Mouse (Mus musculus) spleen, postnatal 10 days (tissue): ENCODE results near the gene Gm20388.

Source experiments
- DNase-seq, 2 experiments: peaks; one replicate each; pipeline ENCODE4 v3.0.0; 2021 to 2022; ENCODE audit warnings: low spot score in 2 of 2

Gm20388 gene

DNA sequence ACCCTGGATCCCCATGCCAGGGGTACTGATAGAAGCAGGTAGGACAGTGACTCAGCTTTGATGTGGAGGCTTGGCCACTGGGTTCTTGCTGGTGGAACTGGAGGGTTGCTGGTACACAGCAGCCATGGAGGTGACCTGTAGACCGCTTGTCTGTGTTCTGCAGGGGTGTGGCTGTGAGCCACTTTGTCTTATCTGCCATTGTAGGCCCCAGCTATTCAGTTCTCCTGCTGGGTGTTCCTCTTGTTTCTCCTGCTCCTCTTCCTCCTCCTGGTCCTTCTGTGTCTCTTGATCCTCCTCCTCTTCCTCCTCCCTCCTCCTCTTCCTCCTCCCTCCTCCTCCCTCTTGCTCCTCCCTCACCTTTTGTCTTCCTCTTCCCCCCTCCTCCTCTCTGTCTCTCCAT lies 614.5 kb downstream of the Gm20388 start:
- no peak for DNase-seq

DNA sequence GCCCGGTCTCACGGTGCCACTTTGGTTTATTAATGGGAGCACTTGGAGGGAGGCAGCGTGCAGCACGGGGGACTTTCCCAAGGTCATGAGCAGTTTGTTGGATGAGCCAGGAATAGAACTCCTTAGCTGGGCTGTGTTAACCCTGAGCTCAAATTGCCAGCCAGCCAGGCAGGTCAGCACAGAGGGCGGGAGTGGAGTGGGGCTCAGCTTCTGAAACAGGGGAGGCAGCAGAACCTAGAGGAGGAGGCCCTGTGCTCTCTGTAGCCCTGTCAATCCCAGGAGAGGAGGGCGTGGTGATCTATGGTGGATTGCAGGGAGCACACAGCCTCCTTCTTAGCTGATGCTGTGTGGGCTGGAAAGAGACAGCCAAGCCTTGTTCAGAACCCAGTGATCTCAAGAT lies 615.2 kb downstream of the Gm20388 start:
- DNase-seq, result no peak

DNA sequence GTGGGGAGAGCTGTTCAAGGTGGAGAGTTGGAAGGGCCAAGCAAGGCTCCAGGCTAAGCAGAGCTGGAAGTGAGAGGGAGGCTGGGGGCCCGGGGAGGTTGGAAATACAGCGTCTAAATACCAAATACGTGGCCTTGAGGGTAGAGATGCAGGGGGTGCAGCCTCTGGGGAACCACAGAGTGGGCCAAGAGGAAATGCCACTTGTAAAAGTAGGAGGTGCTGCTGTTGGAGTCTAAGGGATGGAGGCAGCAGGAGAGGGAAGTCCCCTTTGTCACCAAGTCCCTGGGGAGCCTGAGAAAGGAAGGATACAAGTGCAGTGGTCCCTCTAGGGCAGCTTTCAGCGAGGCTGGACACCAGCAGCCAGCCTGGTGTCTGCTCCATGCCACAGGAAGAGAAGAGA lies 615.9 kb downstream of the Gm20388 start:
- no peak for DNase-seq

DNA sequence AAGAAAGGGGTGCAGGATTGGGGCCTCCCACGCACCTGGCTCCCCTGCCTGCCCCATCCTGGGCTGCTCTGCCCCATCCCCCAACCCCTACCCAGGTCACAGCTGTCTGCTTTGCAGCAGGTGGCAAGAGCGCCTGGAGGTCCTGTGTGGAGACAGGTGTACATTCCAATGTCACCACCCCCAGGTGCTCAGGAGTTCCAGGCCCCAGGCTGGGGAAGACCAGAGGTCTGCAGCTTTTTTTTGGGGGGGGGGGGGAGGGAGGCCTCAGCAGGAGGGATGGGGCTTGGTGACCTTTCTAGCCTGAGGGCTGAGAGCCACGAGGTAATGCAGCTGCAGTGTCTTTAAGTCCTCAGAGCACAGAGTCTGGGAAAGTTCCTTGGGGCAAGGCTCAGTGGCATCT lies 617.7 kb downstream of the Gm20388 start:
- DNase-seq, result no peak

DNA sequence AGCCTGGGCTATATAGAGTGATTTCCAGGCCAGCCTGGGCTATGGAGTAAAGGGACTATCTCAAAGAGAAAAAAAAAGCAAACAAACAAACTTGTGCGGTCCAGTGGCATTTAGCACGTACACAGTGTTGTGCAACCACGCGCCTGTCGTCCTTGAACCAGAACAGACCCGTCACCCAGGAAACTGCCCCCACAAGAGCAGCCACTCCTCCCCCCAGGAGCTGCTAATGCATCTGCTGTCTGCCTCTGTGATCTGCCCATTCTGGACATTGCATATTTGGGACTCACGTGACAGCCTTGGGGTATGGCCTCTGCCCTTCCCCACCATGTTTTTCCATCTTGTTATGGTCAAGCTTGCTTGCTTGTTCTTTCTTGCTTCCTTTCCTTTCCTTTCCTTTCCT lies 618.6 kb downstream of the Gm20388 start:
- no peak for DNase-seq

GRCm38 (mm10) chr8:120530954-120531656 lies 620.5 kb downstream of the Gm20388 start:
- DNase-seq, result no peak

DNA sequence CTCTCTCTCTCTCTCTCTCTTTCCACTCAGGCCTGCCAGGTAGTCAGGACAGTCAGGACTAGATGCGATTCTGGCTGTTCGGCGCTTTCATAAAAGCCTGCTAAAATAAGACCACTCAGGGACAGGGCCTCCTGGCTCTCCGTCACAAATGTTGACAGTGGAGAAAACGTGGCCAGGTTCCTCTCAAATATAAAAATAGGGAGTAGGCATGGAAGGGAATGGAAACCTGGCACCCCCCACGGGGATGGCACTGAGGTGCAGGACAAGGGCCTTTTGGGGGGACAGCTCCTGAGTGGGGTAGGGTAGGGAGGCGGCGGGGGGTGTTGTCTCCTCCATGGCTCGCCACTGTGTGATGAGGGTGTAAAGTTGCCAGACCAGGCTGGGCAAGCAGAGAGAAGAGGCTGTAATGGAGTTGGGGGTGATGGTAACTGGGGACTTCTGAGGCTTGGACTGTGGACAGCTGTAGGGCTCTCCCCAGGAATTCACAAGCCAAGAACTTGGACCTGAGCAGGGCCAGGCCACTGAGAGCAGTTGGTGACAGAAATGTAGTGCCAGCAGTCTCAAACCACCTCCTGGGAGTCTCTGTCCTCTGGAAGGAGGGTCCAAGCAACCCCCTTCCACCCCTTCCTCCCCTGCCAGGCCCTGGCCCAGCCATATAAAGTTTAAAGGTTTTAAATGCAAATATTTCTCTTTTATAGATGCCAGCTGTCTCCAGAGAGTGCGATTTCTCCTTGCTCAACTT lies 621.3 kb downstream of the Gm20388 start:
- DNase-seq, result no peak

- peak; percentile 42 to 48 for DNase-seq
These were observed 622.0 kb downstream of the Gm20388 start for GRCm38 (mm10) chr8:120532517-120533215.

DNA sequence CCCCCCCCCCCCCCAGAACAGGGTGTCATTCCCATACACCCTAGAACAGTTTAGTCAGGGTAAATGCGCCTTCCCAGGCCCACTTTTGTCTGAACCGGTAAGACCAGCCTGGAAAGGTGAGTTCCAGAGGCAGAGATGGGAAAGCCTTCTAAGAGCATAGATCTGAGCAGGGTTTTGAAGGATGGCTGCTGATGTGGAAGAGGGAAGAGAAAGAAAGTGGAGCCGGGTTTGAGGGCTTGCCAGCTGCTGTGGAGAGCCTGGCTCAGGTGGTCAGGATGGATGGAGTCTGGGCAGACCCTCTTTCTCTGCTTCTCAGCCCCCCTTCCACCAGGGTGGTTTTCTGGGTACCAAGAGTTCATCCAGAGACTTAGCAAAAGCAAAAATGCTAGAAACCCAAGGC lies 622.7 kb downstream of the Gm20388 start:
- DNase-seq, result no peak

DNA sequence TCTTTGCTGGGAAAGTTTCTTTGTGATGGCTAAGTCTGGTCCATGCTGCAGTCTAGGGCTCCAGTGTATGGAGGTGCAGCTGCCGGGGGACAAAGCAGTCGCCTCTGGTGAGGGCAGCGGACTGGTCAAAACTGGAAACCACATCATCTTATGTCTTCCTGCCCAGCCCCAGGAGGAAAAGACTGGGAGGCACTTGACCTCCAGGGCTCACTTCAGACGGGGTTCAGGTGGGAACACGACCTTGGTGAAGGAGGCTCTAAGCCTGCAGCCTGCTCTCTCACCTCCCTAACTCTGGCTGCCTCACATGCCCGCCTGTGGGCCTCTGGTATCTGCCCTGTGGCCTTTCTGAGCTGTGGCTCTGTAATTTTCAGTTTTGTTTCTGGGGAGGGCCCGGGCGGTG lies 623.4 kb downstream of the Gm20388 start:
- DNase-seq, result no peak

DNA sequence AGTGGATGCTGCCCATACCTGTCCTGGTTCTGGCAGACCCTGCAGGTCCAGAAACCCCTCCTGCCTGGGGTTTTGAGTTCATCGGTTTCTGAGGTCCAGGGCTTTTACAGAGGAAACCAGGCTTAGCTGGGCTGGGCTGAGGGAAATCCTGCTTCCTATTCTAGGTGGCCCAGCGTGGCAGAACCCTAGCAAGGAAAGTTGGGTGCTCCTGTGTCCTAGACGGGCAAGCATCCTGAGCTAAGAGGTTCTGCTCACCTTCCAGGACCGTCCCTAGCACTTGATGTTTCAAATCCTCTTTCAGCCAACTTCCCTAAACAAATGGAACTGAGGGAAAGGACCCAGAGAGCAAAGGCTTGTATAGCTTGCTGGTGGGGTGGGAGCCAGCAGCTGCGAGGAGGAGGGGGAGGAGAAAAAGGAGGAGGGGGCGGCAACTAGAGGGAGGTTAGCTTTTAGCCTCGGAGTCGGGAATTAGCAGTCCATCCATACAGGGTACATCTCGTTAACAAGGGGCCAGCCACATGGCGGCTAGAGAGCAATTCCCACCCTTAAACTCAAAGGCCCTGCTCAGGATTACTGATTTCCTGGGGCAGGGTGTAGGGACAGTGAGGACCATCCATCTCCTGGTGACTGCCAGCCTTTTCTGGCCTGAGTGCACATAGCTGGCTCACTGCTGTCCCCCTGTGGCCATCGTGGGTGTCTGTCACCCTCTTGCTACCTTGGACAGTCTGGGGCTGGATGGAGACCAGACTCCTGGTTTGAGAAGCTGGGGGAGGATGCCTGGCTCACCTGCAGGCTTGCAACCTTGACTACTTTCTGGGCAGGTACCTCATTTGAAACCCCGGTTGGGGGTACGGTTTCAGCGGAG lies 624.1 kb downstream of the Gm20388 start:
- peak; percentile 79 to 86 for DNase-seq

- peak in 1 of 2 experiments; percentile 69 for DNase-seq
These were observed 625.0 kb downstream of the Gm20388 start for GRCm38 (mm10) chr8:120535452-120536305.

DNA sequence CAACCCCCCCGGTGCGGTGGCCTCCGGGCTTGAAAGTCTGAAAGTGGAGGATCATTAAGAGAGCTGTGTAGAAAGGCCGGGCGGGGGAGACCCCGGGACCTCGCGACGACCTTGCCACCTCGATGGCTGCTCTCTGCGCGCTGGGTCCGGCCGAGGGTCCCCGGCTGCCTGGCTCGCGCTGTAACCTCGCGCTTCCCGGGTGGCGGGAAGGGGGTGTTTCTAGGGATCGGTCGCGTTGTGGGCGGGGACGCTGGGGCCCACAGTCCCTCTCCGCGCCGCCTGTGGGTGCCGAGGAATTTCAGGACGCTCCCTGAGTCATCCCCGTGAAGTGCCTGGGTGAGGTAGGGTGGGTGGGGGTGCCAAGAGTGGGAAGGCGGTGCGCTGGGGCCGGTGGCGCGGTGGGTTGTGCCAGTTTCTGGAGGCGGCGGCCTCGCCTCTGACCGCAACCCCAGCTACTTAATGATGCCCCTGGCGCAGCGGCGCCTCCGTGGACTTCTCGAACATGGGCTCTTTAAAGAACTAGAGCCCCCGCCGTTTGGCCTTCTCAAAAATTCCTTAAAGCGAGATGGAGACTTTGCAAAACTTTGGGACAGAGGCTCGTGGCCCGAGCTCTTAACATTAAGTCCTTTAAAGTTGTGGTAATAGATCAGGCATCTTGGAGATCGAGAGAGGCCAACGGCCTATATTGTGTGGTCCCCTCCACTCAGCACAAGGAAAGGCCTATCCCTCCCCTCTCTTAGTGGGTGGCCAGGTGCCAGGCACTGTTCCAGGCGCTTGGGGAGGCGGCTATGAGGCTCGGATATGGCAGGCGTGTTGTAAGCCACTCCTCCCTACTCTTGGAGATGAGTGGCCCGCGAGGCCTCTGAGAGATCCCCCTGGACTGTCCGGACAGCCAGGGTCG lies 625.9 kb downstream of the Gm20388 start:
- peak; percentile 61 to 67 for DNase-seq

DNA sequence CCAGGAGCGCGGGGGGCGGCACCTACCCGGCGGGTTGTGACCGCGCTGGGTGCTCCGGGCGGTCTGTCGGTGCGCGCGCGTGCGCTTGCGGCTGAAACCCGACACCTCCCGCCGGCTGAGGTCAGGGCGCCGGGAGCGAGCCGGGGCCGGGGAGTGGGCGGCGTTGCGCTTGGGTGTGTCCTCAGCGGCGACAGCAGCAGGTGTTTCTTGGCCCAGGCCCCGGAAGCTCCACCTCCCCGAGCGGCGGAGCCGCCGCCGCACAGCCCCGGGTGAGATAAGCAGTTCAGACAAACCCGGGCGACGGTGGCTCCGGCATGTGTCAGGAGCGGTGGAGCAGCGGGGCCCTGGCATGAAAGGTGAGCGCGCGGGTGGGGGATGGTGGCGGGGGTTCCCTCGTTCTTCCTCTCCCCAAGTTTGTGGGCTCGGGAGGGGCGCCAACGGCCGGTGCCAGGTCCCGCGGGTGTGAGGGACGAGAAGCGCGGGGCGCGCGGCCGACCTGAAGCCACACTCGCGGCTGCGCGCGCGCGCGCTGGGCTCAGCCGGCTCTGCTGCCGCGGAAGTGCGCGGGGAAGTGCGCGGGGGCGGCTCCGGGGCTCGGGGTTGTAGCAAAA lies 626.7 kb downstream of the Gm20388 start:
- DNase-seq, result peak; percentile 84 to 89

DNA sequence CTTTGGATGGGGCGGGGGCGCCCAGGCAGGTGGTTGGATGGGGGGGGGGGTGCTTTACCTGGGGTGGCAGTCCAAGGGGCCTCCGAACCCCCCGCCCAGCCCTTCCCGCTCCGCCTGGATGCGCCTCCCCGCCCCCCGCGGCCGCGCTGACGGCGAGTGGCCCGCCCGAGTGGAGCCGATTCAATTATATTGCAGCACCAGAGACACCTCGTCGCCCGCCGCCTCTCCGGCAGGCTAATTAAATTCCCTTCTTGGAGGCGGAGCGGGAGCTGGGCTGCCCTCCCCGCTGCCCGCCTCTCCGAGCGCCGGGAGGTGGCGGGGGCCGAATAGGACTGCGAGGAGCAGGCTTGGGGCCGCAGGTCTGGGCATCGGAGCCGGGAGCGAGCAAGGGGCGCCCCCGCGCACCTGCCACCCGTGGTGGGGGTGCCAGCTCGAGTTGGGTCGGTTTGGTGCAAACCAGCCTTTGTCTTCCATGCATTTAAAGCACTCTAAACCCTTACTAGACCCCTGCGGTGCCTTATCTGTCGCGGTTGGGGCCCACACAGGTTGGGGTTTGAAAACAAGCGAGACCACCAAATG lies 627.3 kb downstream of the Gm20388 start:
- peak; percentile 62 to 69 for DNase-seq

DNA sequence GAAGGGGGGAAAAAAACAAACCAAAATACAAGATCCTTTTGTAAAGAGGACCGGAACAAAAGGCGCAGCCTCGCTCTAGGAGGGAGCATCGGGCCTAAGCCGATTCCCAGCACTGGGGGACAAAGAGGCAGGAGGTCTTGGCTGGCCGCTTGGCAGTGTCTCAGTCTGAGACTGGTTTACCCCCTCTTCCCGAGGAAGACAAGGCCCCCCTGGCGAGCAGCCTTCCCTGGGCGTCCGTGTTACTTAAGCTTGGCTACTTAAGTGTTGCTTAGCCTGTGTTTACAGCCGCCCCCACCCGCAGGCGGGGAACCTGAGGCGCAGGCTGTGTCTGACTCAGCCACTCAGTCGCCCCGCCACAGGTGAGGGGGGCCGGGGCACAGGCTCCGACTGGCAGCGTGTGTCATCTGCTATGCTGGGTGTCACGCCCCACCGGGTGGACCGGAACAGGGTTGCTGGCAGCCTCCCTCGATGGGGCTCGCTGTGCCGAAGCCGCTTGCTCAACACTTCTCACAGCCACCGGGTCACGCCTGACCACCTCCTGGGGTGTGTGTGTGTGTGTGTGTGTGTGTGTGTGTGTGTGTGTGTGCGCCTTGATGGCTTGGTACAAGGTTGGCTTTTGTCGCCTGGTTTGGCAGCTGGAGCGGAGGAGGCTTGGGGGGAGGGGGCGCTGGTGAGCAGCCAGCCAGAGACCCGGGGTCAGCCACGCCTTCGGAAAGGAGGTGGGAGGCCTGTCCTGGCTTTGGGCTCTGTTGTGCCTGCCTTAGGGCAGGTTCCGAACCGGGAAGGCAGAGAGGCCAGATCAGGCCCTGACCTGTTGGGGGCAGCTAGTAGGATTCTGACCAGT lies 628.0 kb downstream of the Gm20388 start:
- DNase-seq, result peak; percentile 80 to 88

- DNase-seq, result peak; percentile 54 to 56
These were observed 628.7 kb downstream of the Gm20388 start for GRCm38 (mm10) chr8:120539381-120539774.
